Mouse (Mus musculus): ENCODE measurements around the gene Ep400.

- TF ChIP-seq CTCF (IDR thresholded peaks at IDR 0.05; ENCODE audit: borderline replicate concordance, extremely low read depth, insufficient read depth, insufficient read length) = no peak
- TF ChIP-seq POLR2A (IDR thresholded peaks at IDR 0.05; ENCODE audit: borderline replicate concordance, extremely low read depth, insufficient read depth, insufficient read length, poor library complexity, severe bottlenecking) = no peak
Measured at GRCm38 (mm10) chr5:110808061-110808631, 37.6 kb upstream of the Ep400 start.

Measured in brain, embryonic 14.5 days (tissue).